9 mouse cellular contexts compared by ENCODE assay signal in genomic region chr16:55893410-55894107, GRCm38 (mm10). TPM values are rescaled to one million over a fixed set of nuclear protein-coding genes. Genes with fewer than 3 reads are reported as not detected.
DNase-seq lines count a peak whose midpoint lies in the region; ATAC-seq and TF ChIP-seq lines count a peak whose summit lies in the region.
"Had no signal": no experiment of that assay in that cellular context is flagged by ENCODE, and none has a peak within 500 bp of the region (broad histone marks: within the 10 kb centered on the region; RNA-seq: fewer than 3 reads in every experiment).

No protein-coding gene starts in this region.

- H3K36me3 ChIP-seq in heart, embryonic 13.5 days, result peaks cover 4% of the 10 kb centered on the region
- no peaks in the 10 kb centered on the region for H3K36me3 ChIP-seq in stomach, embryonic 16.5 days (ENCODE audit: control insufficient read depth, insufficient read depth, low read length)
- no peaks in the 10 kb centered on the region for H3K36me3 ChIP-seq in stomach, postnatal 0 days (ENCODE audit: control insufficient read depth, insufficient read depth, low read length)
- H3K36me3 ChIP-seq in limb, embryonic 13.5 days, result peaks cover 5% of the 10 kb centered on the region; the same call in 1 of the 2 replicates
- H3K36me3 ChIP-seq in neural tube, embryonic 13.5 days, result peaks cover 17% of the 10 kb centered on the region

- DNase-seq in heart, adult 18-20 months, result no peak
- no peak for DNase-seq in stomach, postnatal 0 days (ENCODE audit: low spot score)
- DNase-seq in cerebellum, postnatal 4 days (ENCODE audit: low spot score in 2 of 2), result no peak
- no peak for DNase-seq in ovary, postnatal 10 days (ENCODE audit: low spot score)
- DNase-seq: lung, adult 18-20 months had no signal

- TF ChIP-seq EP300 in stomach, postnatal 0 days (optimal IDR thresholded peaks at IDR 0.05), result no peak

- no peaks in the 10 kb centered on the region for H3K27me3 ChIP-seq in heart, embryonic 13.5 days (replicated peaks)
- H3K27me3 ChIP-seq in stomach, embryonic 16.5 days (ENCODE audit: control insufficient read depth, insufficient read depth, low read length), result no peaks in the 10 kb centered on the region
- no peaks in the 10 kb centered on the region for H3K27me3 ChIP-seq in stomach, postnatal 0 days (ENCODE audit: control insufficient read depth, insufficient read depth, low read length)
- H3K27me3 ChIP-seq in limb, embryonic 13.5 days, result no peaks in the 10 kb centered on the region
- H3K27me3 ChIP-seq in neural tube, embryonic 13.5 days, result no peaks in the 10 kb centered on the region

- H3K4me1 ChIP-seq in heart, embryonic 13.5 days, result peaks cover 33% of the 10 kb centered on the region
- H3K4me1 ChIP-seq in stomach, embryonic 16.5 days (ENCODE audit: control insufficient read depth, insufficient read depth, low read length), result peaks cover 17% of the 10 kb centered on the region
- H3K4me1 ChIP-seq in stomach, postnatal 0 days (replicated peaks; ENCODE audit: control insufficient read depth, insufficient read depth), result 0 out of 2 replicates have a peak, but pooled peaks cover 2% of the 10 kb centered on the region
- peaks cover 15% of the 10 kb centered on the region for H3K4me1 ChIP-seq in limb, embryonic 13.5 days
- peaks cover 15% of the 10 kb centered on the region for H3K4me1 ChIP-seq in neural tube, embryonic 13.5 days (replicated peaks)

- H3K9me3 ChIP-seq in heart, embryonic 13.5 days, result no peaks in the 10 kb centered on the region
- H3K9me3 ChIP-seq in stomach, embryonic 16.5 days (replicated peaks; ENCODE audit: control insufficient read depth, low read length), result no peaks in the 10 kb centered on the region
- no peaks in the 10 kb centered on the region for H3K9me3 ChIP-seq in stomach, postnatal 0 days (ENCODE audit: control insufficient read depth, low read length)
- no peaks in the 10 kb centered on the region for H3K9me3 ChIP-seq in limb, embryonic 13.5 days
- no peaks in the 10 kb centered on the region for H3K9me3 ChIP-seq in neural tube, embryonic 13.5 days

- no peak for TF ChIP-seq CTCF in stomach, postnatal 0 days (IDR thresholded peaks at IDR 0.05; ENCODE audit: low read depth)

- WGBS in heart, embryonic 13.5 days, result 31% methylated on average over 8 of the region's 8 CpGs
- 61% methylated on average over 8 of the region's 8 CpGs for WGBS in stomach, embryonic 16.5 days
- 71% methylated on average over 8 of the region's 8 CpGs for WGBS in stomach, postnatal 0 days
- WGBS in limb, embryonic 13.5 days, result 73% methylated on average over 8 of the region's 8 CpGs
- WGBS in neural tube, embryonic 13.5 days, result 89% methylated on average over 8 of the region's 8 CpGs

- no peak overlapping the region for H3K4me3 ChIP-seq in heart, embryonic 13.5 days
- H3K4me3 ChIP-seq in stomach, embryonic 16.5 days (replicated peaks; ENCODE audit: low read length), result no peak overlapping the region
- H3K4me3 ChIP-seq in stomach, postnatal 0 days (ENCODE audit: low read depth, low read length), result no peak overlapping the region
- no peak overlapping the region for H3K4me3 ChIP-seq in limb, embryonic 13.5 days
- peak overlapping the region; percentile 69 for H3K4me3 ChIP-seq in neural tube, embryonic 13.5 days

- ATAC-seq in heart, embryonic 13.5 days (ENCODE audit: extremely low read depth, insufficient number of reproducible peaks, low FRiP score, low TSS enrichment), result no peak
- no peak for ATAC-seq in stomach, embryonic 16.5 days (ENCODE audit: insufficient read depth, low FRiP score)
- ATAC-seq in stomach, postnatal 0 days (ENCODE audit: low FRiP score, low TSS enrichment), result no peak
- no peak for ATAC-seq in limb, embryonic 13.5 days (ENCODE audit: low FRiP score, low read depth)
- ATAC-seq in neural tube, embryonic 13.5 days (ENCODE audit: low read depth), result no peak

- H3K9ac ChIP-seq in heart, embryonic 13.5 days, result no peak overlapping the region
- no peak overlapping the region for H3K9ac ChIP-seq in stomach, embryonic 16.5 days (ENCODE audit: low read length)
- H3K9ac ChIP-seq in stomach, postnatal 0 days (ENCODE audit: low read length), result no peak overlapping the region
- H3K9ac ChIP-seq in limb, embryonic 13.5 days, result no peak overlapping the region
- H3K9ac ChIP-seq in neural tube, embryonic 13.5 days, result no peak overlapping the region

- H3K27ac ChIP-seq in heart, embryonic 13.5 days (replicated peaks), result no peak overlapping the region
- H3K27ac ChIP-seq in stomach, embryonic 16.5 days (ENCODE audit: low read length), result no peak overlapping the region
- H3K27ac ChIP-seq in stomach, postnatal 0 days (replicated peaks), result no peak overlapping the region
- H3K27ac ChIP-seq in limb, embryonic 13.5 days, result no peak overlapping the region
- H3K27ac ChIP-seq in neural tube, embryonic 13.5 days (replicated peaks), result no peak overlapping the region

- H3K4me2 ChIP-seq in heart, embryonic 13.5 days, result peak overlapping the region; percentile 82
- peak overlapping the region; percentile 82; the same call in 1 of the 2 replicates for H3K4me2 ChIP-seq in stomach, embryonic 16.5 days (ENCODE audit: low read depth, low read length)
- H3K4me2 ChIP-seq in stomach, postnatal 0 days (replicated peaks; ENCODE audit: low read depth), result no peak overlapping the region
- H3K4me2 ChIP-seq in limb, embryonic 13.5 days (replicated peaks), result peak overlapping the region; percentile 90; the same call in 1 of the 2 replicates
- peak overlapping the region; percentile 80 for H3K4me2 ChIP-seq in neural tube, embryonic 13.5 days

RNA-seq across cellular contexts. Expression of gene Nxpe3, which starts 1.5 kb away (rescaled TPM):
- 0.53 and 0.59 TPM in 2 replicates for polyA plus RNA-seq in heart, embryonic 13.5 days (2015; fragmentation: Nextera tagmentation; extraction: Ambion mirVana)
- under 1 TPM; 0.40 to 0.93 TPM for total RNA-seq in heart, adult 18-20 months (2021)
- polyA plus RNA-seq in stomach, embryonic 16.5 days (2015; fragmentation: Nextera tagmentation; extraction: Ambion mirVana), result 0.65 and 0.85 TPM in 2 replicates
- polyA plus RNA-seq in stomach, postnatal 0 days (2015; fragmentation: Nextera tagmentation; extraction: Ambion mirVana), result 0.11 and 0.16 TPM in 2 replicates
- 0.66 and 0.70 TPM in 2 replicates for polyA plus RNA-seq in limb, embryonic 13.5 days (2015; fragmentation: Nextera tagmentation; extraction: Ambion mirVana)
- polyA plus RNA-seq in neural tube, embryonic 13.5 days (2015; fragmentation: Nextera tagmentation; extraction: Ambion mirVana), result 1.0 and 1.4 TPM in 2 replicates

RNA-seq across cellular contexts. Expression of gene Cep97, which starts 41.1 kb away (rescaled TPM):
- polyA plus RNA-seq in heart, embryonic 13.5 days (2015; fragmentation: Nextera tagmentation; extraction: Ambion mirVana), result 7.5 and 9.1 TPM in 2 replicates
- total RNA-seq in heart, adult 18-20 months (2021), result 1 to 10 TPM; 3.9 to 4.8 TPM
- 6.8 TPM in 2 replicates for polyA plus RNA-seq in stomach, embryonic 16.5 days (2015; fragmentation: Nextera tagmentation; extraction: Ambion mirVana)
- polyA plus RNA-seq in stomach, postnatal 0 days (2015; fragmentation: Nextera tagmentation; extraction: Ambion mirVana), result 1.9 and 2.6 TPM in 2 replicates
- polyA plus RNA-seq in limb, embryonic 13.5 days (2015; fragmentation: Nextera tagmentation; extraction: Ambion mirVana), result 10.9 and 11.6 TPM in 2 replicates
- 13.1 and 16.6 TPM in 2 replicates for polyA plus RNA-seq in neural tube, embryonic 13.5 days (2015; fragmentation: Nextera tagmentation; extraction: Ambion mirVana)

RNA-seq across cellular contexts. Expression of gene Nfkbiz, which starts 54.9 kb away (rescaled TPM):
- 2.1 and 2.5 TPM in 2 replicates for polyA plus RNA-seq in heart, embryonic 13.5 days (2015; fragmentation: Nextera tagmentation; extraction: Ambion mirVana)
- 1 to 10 TPM; 1.8 to 2.3 TPM for total RNA-seq in heart, adult 18-20 months (2021)
- 10.0 and 10.6 TPM in 2 replicates for polyA plus RNA-seq in stomach, embryonic 16.5 days (2015; fragmentation: Nextera tagmentation; extraction: Ambion mirVana)
- 9.0 and 9.1 TPM in 2 replicates for polyA plus RNA-seq in stomach, postnatal 0 days (2015; fragmentation: Nextera tagmentation; extraction: Ambion mirVana)
- polyA plus RNA-seq in limb, embryonic 13.5 days (2015; fragmentation: Nextera tagmentation; extraction: Ambion mirVana), result 4.1 and 4.6 TPM in 2 replicates
- polyA plus RNA-seq in neural tube, embryonic 13.5 days (2015; fragmentation: Nextera tagmentation; extraction: Ambion mirVana), result 1.7 and 2.2 TPM in 2 replicates
